Mouse (Mus musculus) embryo, embryonic 9.5 days (tissue): Measurements from ENCODE around the gene Grip1.

Experiments used
- DNase-seq: peaks from one replicate; pipeline ENCODE4 v3.0.0-alpha.2; 2017; ENCODE audit errors: extremely low spot score

Grip1 gene

DNA sequence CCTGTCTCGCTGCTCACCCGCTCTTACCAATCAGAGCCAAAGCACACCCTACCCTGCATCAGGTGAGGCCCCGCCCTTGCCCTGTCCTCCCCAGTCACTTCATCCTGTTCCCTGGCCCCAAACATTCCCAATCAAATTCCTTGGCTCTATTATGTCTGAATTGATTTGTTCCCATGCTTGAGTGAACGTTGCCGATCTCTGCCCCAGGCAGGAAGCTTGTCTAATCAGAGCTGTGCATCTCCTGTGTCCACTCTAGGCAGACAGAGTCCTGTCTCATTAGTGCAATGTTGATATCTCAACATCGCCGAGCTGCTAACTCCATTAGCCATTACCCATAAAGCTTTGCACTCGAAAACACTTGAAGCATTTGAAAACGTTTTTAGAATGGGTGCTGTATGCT lies 210.0 kb downstream of the Grip1 start:
- DNase-seq = no peak

DNA sequence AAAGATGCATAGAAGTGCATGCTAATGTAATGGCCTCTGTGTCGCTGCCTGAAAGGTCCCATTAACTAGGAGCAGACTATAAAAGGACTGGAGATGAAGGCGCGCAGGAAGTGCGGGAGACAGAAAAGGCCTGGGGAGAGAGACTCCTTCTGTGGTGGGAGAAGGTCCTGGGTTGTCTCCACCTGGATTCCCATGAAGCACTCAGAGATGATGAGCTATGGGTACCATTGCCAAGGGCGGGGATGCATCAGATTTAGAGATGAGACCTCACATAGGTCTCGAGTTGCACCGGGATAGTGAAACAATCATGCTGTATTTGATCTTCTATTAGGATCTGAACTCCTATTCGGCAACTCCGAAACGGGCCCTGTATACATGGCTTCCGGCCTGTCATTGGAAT lies 212.8 kb downstream of the Grip1 start:
- no peak for DNase-seq

DNA sequence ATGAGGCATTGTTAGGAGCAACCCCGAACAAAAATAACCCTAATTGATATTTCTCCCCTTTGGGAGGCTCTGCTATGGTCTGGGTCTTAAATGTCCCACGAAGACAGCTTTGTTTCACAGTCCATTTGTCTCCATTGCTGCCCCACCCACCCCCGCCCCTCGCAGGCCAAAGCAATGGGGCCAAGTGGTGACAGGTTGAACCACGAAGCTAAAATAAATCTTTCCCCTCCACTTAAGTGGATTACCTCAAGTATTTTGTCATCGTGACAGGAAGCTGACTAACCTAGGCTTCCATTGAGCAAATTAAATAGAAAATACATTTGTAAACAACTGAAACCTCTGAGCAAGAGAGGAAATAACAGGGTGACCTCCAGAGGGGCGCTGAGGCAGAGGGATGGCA lies 216.8 kb downstream of the Grip1 start:
- DNase-seq = no peak

DNA sequence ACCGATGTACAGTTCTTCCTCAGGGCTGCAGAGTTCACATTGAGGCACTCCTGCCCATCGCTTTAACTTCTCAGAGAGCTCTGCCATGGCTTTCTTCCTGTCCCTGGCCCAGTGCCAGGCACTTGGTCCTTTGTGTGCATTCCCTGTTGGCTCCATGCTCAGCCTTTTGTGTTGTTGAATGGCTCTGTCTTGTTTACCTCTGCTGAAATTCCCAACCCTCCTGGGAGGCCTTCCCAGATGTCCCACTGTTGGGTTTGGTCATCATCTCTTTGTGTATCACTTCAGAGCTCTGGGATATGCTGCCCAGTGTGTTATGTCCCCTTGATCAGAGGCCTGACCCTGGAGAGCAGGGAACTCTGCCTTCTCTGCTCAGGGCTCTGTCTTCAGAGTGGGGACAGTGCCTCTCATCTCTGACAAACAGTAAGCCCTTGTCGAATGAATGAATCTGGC lies 230.8 kb downstream of the Grip1 start:
- DNase-seq = no peak

DNA sequence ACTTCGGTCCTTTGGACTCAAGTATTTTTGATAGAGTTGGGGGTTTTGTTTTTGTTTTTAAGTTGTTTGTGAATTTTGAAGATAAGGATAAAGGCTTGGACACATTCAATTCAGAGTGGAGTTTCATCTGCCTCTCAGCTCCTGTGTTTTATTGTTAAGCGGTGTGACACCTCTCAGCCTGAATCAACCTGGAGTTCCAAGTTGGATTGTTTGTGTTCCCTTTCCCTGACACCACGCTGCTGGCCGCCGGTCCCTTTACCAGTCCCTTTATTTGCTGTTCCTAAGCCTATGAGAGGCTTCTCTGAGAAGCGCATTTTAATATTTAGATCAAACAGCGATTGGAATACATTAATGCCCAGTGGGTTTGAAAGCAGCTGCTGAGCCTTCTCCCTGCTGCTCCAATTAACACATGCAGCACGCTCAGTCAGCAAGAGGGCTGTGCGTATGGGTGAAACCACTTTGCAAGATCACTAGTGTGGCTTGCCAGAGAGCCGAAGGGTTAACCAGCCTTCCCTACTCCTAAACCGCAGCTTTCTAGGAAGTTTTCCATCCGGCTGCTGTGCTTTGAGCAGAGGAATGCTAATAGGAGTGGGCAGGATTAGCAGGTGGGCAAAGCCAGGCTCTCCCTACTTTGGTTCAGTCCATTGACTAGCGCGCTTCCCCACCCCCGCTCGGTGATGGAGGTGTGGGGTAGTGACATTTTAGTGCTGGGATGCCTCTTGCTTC lies 237.9 kb downstream of the Grip1 start:
- DNase-seq = peak; percentile 63

DNA sequence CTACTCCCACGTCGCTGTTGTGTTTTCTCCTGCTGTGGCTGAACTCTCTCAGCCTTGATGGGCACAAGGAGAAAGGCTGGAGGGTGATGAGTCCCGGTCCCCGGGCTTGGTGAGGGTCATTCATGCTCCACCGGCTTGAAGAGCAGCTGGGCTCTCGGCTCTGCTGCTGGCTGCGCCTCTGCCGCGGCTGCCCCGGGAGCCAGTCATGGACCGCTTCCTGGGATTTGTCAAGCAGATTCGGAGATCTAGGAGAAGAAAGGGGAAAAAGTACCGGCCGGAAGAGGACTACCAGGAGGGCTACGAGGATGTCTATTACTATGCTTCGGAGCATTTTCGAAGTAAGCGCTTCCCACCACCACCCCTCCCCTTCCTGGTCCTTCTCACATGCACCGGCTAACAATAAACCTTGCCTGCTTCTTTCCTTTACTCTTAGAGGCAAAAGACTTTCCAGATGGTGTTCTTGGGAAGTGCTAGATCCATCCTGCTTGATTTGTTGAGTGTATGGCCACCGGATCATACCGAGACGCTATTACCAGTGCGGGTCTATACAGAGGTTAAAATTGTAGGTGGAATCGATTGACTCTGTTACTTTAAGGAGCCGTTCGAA lies 238.8 kb downstream of the Grip1 start:
- peak; percentile 57 for DNase-seq

DNA sequence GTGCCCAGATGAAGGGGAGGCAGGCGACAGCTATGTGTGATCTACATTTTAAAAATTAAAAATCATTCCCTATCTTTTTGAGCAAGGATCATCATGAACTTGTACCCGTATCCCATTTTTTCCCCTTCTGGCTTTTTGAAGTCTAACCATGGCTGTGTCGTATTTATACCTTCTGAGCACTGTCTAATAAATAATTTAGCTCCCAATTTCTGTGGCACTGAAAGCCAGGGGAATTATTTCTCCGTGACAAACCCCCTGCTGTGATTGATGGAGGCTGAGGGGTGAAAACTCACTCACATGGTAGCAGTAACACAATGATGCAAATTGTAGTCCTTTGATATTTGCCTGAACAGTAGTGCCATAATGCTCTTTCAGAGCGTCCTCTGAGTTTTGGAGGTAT lies 239.8 kb downstream of the Grip1 start:
- no peak for DNase-seq

DNA sequence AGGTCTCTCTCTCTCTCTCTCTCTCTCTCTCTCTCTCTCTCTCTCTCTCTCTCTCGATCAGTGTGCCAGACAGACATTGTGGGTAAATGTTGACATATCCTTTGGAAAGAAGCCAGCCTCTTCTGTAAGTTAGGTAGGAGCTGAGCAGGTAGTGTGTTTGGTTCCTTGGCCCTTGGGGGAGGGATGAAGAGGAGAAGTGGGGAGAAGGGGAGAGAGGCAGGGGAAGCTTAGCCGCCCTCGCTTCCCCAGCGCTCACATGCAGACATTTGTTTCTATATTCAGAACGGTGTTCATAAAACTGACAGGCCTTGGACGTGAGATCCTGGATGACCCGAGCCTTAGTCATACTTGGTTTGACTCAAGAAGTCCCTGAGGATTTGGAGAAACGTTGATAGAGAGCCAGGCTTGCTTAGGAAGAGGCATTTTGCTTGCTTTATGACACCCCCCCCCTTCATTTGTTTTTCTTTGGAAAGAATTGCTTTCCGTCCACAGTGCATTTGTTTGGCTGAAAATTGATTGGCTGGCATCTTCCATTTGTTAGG lies 243.7 kb downstream of the Grip1 start:
- DNase-seq = no peak

DNA sequence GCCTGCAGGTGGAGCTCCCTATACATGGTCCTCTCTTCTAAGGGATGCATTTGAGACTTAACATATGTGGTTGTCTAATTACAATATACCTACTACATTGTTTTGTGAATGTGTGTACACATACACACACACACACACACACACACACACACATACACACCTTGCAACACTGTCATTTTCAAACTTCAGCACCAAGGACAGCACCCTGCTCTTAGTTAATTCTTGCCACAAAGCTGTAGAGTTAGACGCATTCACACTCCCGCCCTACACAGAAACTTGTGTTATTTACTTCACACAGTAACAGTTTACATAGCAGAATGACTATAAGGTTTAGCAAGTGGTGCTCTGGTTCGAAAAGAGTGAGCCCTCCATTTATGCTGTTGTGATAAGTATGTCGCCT lies 251.7 kb downstream of the Grip1 start:
- DNase-seq = no peak

DNA sequence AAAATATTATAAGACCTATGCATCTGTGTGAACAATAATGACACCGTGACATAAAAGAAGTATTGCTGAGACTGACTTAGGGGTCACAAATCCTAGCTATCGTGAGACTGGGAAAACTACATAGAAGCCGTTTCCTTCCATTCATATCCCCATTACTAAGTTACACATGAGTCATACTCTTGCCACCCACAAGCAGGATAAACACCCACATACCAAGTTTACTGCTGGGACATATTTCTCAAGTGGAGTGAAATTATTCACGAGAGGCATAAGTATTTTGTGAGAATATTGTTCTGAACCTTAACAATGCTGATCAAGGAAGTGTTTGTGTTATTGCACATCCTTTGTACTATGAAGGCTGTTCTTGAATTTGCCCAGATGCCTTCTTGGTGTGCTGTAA lies 252.7 kb downstream of the Grip1 start:
- DNase-seq = no peak

DNA sequence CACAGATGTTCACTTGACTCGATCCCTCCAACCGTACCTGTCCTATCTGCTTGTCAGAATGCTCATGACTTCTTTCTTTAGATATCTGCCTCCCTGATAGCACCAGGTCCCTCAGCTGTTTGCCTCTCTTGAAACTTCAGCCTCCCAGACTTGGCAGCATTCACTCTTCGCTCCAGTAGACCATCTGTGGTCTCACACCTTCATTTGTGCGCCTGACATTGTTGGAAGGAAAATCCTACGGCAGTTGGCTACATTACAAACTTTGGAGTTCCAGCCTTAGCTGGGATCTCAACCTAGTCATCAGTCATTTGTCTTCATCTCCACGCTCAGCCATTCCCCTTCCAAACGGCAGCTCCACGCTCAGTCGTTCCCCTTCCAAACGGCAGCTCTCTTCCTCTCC lies 253.4 kb downstream of the Grip1 start:
- no peak for DNase-seq

DNA sequence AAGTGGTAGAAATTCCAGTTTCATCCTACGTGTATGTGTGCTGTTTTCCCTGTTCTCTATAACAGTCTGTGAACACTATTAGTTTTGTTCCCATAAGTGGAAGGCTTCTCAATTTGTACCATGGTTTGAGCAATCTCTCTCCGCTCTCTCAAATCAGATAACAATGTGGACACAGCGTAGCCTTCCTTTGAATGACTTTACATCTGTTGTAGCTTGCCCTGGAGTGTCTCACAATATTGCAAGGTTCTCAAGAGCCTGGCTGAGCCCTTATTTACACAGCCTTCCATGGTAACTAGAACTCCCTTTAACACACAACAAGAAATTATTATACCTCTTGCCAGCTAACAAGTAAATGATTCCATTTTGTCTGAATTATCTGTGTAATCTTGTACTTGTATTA lies 268.3 kb downstream of the Grip1 start:
- DNase-seq = no peak

DNA sequence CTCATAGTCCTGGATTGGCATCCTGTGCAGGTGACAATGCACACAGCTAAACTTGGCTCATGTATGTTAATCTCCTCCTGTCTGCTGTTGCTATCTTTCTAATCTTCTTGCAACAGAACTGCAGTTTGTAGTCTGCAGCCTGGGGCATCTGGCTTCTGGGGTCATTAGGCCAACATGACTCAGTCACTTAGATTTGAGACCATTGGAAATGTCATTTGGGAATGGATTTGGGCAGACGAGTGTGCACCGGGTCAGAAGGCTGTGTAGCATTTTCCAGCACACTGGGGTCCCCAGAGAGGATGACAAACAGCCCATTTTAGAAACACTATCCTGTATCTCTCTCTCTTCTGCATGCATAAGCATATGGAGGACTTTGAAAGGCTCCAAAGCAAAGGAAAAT lies 268.8 kb downstream of the Grip1 start:
- DNase-seq = no peak

DNA sequence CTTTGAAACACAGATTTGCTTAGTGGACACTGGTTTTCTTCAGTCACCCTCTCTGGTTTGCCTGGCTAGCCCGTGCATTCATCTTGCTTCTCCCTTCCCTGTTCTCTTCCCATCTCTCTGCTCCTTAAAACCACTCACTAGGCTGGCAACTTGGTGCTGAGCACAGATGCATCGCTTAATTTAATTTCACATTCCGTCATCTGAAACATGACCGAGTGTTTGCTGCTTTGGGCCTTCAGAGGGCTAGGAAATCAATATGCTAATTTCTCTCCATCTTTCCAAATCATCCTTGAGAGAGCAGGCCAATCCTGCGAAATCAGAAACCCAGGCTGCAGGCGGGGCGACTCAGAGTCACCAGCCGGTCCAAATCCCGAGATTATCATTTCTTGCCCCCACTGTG lies 270.0 kb downstream of the Grip1 start:
- no peak for DNase-seq

DNA sequence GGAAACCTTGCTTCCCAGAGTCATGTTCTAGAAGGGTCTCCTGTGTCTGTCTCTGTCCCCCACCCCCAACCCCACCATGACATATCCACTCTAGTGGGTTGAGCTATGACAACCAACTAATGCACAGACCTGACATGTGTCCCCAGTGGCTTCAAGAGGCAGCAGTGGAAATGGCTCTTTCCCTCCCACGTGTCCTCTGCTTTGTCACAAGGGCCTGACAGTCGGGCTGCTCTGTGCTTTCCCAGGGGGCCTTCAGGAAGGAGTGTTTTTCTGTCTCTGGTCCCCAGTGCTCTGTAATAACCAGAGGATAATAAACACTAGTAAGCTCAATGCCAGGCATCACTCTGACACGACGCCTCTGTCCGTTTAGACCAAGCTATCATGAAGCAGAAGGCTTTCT lies 271.7 kb downstream of the Grip1 start:
- no peak for DNase-seq

DNA sequence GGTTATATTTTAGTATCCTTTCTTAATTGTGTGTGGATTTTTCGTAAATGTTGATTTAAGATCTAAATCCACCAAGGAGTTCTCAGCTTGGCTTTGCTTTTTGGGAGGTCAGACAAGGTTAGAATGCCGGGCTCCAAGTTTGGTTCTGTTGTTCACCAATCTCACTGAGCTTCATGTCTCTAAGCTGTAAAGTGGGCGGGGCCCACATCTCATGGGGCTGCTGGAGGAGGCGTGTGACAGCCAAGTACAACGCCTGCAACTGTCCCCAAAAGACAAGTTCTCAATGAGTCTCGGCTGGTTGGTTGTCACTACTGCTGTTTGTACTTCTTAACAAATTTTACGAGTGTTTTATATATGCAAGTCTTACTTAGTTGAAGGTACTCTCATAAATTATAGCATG lies 272.3 kb downstream of the Grip1 start:
- no peak for DNase-seq

DNA sequence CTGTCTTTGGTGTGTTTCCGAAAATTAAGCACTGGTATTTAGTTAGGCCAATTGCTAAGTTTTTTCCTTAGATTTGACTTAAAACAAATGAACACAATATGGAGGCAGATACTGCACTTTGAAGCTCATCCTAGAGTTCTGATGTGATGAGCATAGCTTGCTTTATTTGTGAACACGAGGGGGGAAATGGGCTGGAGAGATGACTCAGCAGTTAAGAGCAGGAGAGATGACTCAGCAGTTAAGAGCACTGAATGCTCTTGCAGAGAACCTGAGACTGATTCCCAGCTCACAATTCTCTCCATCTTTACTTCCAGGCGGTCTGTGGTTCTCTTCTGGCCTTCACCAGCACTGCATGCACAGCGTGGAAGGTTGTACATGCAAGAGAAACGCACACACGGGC lies 273.3 kb downstream of the Grip1 start:
- DNase-seq = no peak

DNA sequence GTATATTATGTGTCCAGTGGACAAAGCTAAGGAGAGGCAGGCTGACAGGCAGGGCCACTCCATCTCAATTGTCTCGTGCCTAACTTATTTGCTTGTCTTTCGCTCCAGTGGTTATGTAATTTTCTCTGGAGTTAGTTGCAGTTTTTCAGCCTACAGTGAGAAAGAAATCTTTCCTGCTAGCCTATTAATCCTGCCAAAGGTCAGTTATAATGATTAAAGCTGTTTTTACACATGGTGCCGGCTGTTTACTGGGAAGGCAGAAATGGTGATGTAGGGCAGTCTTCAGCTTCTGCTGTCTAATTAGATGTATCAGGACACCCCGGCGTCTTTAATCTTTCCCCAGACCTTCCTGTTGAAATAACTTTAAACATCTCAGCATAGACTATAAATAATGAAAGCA lies 276.6 kb downstream of the Grip1 start:
- no peak for DNase-seq

DNA sequence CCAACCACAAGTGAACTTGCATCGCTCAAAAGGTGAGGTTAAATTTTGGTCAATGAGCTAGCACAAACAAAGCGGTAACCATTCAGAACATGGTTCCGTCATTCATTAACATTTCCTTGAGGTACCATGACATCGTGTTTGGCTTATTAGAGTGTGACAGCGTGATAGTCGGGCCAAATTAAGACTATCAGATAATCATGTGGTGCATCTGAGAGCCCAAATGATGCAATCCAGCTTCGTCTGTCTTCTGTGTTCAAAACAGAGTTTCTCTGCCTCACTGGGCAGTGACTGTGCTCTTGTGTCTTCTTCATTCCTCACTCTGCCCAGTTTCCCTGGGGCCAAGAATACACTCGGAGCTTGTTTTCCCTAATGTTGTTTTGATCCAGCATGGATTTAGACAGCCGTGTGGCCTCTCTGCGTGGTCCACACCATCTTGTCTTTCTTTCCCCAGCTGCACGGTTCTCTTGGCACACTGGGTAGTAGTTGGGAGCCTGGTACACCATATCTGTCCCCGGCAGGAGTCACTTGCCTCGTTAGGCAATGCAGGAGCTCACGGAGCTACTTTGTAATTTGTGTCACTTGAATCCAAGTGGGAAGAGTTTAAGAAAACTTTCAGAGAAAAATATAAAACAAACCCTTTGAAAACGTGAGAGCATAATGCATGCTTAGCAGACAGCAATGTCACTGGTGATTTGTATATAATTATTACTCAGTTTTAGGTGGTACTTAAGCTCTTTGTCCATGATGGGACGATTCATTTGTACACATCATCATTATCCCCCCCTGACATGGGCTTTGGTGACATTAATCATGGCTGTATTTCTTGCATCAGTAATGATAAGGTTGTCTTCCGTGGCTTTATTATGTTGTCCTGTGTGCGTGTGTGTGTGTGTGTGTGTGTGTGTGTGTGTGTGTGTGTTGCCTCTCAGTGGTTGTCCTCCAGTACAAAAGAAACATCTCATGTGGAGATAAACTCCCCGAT lies 281.7 kb downstream of the Grip1 start:
- no peak for DNase-seq

DNA sequence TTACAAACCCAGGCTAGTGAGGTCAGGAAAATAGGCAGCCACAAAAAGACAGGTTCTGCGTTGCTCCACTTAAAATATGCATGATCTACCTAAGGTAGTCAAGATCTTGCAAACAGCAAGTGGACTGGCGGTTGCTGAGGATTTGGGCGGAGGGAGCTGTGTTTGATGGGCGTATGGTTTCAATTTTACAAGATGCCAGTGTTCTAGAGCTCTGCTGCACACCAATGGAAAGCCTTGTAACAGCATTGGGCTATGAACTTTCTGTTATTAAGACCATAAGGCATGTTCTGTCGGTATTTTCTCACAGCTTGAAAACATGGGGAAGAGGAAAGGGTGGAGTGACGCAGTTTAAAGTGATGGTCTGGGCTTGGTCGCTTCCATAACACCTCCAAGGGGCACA lies 285.8 kb downstream of the Grip1 start:
- no peak for DNase-seq

DNA sequence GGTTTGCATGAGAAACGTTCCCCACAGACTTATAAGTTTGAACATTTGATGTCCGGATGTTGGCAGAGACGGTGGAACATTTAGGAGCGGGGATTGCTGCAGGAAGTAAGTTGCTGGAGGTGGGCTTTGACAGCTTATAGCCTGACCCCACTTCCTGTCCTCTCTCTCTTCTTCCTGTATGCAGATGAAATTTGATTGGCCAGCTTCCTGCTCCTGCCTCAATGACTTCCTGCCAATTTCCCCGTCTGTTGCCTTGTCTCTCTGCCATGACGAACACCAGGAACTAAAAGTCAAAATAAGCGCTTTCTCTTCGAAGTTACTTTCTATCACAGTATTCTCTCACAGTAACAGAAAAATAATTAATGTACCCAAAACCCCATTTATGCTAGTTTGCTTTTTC lies 289.1 kb downstream of the Grip1 start:
- DNase-seq = no peak

DNA sequence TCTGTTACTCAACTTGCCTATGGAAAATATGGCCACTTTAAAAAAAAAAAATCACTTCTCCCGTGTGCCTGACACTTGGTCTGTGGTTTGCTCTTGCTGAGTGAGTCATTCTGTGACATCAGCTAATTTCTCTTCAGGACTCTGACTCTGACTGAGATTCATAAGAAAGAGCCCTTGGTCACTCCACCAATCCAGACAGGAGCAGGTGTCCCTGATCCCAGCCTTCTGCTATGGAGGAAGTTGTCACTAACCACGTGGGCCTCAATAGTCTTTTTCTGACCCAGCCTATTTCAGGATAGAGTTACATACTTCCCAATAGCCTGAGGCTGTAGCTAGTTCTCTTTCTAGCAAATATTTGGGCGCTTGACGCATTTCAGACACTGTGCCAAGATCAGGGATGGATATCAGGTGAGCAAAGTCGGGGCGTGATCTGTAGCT lies 298.8 kb downstream of the Grip1 start:
- no peak for DNase-seq
